Mouse (Mus musculus) ovary, postnatal 10 days (tissue): Measurements from ENCODE around the gene Igsf21.

Source experiments
- DNase-seq: peaks from one replicate; pipeline ENCODE4 v3.0.0; 2022; ENCODE audit warnings: low spot score

Gene Igsf21

DNA sequence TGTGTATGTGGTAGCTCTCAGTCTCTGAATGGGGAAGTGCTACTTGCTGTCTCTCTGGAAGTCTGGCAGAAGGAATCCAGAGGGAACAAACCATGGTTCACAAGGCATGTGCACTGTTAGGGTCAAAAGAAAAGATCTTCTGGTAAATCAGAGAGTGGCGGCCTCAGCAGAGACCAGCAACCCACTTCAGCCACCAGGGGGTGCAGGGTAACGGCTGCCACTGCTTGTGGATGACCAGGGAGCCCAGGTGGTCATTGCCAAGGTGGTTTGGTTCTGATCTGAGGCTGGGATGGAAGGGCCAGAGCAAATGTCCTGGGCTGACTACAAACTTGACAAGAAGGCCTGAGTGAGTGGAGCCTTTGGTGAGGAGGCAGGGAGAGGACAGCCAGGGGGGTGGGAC is 150.3 kb downstream of the Igsf21 start:
- no peak for DNase-seq

DNA sequence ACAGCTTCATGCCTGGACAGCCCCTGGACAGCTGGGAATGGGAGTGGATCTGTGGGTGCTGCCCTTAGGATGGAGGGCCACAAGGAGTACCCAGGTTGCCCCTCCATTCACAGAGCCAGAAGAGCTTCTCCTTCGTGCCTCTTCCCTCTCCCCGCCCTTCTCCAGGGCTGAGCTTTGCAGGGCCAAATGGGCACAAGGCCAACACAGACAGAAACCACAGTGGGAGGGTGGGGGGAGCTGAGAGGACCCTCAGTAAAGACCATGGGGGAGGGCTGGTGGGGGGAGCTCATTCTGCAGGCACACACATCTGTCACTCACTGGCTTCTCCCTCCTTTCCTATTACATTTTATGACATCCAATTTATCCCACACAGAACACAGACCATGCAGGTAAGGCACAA is 151.7 kb downstream of the Igsf21 start:
- DNase-seq = no peak

- no peak for DNase-seq
These were observed 154.2 kb downstream of the Igsf21 start for GRCm38 (mm10) chr4:140092367-140092766.

- DNase-seq = no peak
These were observed 154.9 kb downstream of the Igsf21 start for GRCm38 (mm10) chr4:140091693-140092092.

DNA sequence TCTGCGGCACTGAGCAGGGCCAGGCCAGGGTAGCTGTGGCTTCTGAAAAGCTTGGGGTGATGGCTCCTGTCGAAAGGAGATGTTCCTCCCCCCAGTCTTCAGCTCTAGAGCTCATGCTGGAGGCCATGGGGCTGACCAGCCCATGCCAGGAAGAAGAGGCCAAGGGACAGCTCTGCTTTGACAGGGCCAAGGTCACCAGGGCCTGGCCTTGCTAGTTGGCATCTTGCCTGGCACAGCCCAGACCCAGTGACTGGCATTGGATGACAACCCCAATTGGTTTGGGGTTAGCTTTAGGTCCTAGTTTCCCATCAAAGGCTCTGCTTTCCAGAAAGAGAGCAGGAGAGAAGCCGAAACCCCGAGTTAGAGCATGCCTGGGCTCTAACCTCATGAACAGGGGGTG is 156.9 kb downstream of the Igsf21 start:
- no peak for DNase-seq

- DNase-seq = no peak
These were observed 157.7 kb downstream of the Igsf21 start for GRCm38 (mm10) chr4:140088711-140089440.

DNA sequence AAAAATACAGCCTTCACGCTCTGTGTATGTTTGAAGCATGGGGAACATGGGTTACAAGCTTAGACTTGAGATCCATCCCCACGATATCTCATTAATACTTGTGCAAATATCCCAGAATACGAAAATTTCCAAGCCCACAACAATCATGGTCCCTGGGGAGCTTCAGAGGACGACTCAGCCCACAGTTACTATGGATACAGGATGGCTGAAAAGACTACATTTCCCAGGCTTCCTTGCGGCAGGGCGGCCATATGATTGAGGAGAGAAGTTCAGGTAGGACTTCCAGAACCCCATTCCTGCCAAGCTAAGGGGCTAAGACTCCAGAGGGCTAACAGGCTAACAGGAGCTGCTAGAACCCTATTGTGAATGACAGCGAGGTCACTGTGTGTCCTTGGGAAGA is 160.4 kb downstream of the Igsf21 start:
- DNase-seq = no peak

DNA sequence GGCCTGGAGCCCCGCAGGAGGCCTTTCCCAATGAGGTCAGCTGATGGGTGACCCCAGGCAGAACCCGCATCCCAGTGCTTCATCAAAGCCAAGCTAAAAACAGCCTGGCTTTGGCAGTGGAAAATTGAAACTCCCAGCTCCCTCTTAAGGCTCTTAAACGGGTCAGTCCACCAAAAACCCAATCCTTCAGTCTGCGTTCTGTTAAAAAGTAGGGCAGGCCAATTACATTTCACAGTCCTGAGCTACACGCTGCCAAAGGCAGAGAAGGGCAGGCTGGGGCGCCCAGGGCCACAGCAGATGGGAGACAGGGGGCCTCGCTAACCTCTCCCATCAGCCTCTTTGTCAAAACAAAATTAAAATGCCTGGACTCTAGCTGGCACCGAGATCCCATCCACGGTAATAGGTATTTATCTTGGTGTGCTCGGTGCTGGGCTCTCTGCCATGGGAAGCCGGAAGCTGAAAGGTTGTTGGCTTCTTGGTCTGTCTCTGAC is 162.0 kb downstream of the Igsf21 start:
- DNase-seq = peak; percentile 10

GRCm38 (mm10) chr4:140084064-140084463 is 162.5 kb downstream of the Igsf21 start:
- DNase-seq = no peak

DNA sequence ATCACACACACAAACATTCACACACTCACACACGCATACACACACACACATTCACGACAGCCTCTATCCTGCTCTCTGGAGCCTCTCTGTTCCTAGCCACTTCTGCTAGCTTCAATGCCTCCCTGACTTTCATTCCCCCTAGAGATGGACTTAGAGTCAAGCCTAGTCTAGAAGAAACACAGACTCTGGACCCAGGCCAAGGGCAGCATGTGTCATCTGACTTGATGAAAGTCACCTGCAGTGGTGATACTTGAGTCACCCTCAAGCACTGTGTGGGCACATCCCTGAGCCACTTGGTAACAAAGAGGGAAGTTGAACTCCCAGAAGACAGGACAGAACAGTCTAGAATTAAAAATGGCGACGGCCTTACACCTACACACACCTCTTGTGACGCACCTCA is 168.2 kb downstream of the Igsf21 start:
- no peak for DNase-seq

DNA sequence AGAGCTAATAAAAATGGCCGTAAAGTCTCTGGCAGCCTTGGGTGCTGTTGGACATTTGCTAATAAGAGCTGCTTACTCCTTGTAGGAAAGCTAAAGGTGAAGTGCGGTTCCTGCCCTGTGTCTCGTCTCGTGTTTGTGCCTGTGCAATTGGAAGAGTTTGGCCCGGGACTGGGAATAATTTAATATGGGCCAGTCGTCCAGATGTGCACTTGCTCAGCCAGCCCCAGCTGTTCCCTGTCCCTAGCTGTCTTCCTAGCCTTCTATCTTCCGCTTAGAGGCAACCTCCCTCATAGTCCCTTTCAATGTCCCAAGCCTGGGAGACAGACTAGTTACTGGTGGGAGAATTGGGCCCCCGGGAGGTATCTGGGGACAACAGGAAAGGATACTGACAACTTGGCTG is 169.0 kb downstream of the Igsf21 start:
- no peak for DNase-seq

- DNase-seq = no peak
These were observed 169.6 kb downstream of the Igsf21 start for GRCm38 (mm10) chr4:140076852-140077563.

- no peak for DNase-seq
These were observed 170.2 kb downstream of the Igsf21 start for GRCm38 (mm10) chr4:140076428-140076827.

- no peak for DNase-seq
These were observed 175.5 kb downstream of the Igsf21 start for GRCm38 (mm10) chr4:140071047-140071446.

DNA sequence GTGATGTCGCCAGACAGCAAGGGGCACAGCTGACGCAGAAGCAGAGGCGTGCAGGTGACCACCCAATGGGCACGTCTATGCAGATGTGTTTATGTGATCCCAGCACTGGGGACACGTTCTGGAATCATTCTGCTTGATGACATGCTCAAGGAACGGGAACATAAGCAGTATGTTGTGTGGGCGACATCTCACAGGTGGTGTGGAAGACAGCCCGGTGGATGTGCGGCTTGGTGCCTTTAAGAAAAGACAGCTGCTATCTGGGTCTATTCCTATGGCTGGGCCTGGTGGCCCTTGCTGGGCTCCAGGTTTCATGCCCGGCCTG is 176.3 kb downstream of the Igsf21 start:
- no peak for DNase-seq

GRCm38 (mm10) chr4:140069563-140070330 is 176.8 kb downstream of the Igsf21 start:
- no peak for DNase-seq

- no peak for DNase-seq
These were observed 178.1 kb downstream of the Igsf21 start for GRCm38 (mm10) chr4:140068468-140068867.

DNA sequence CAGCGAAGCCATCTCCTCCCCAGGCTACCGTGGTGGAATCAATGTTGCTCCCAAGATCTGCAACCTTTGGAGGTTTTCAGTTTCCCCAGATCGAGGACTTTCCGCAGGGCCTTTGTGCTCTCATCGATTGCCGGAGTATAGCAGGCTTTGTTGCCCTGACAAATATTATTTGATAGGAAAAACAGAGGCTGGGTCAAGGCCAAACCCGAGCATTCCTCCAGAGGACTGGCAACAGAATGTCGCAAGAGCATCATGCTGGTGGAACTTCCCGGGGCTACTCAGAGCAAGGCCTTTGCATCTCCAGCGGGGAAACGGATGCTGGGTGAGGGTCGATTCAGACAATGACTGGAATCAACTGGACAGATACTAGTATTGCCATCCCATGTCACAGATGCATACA is 180.6 kb downstream of the Igsf21 start:
- no peak for DNase-seq

DNA sequence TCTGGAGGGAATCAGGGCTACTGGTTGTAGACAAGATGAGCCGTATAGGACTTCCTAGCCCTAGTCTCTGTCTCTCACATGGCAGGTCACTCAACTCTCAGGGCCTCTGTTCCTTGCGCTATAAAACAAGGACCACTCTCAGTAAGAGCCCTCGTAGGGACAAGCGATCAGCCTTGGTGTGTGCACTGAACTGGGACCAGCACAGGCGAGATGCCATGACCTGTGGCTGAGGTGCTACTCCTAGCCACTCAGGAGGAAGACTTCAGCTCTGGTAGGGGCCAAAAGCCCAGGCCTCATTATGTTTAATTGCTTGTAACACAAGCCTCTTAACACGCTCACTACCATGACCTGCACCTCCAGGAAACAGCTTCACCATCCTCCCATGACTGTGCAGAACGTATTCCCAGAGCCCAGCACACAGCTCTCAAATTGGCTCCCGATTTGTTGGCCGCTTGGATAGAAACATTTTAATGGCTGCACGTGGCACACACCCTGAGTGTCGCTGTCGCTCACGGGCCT is 183.4 kb downstream of the Igsf21 start:
- no peak for DNase-seq

- DNase-seq = no peak
These were observed 186.3 kb downstream of the Igsf21 start for GRCm38 (mm10) chr4:140060251-140060650.

GRCm38 (mm10) chr4:140053042-140053441 is 193.5 kb downstream of the Igsf21 start:
- no peak for DNase-seq

- DNase-seq = no peak
These were observed 194.0 kb downstream of the Igsf21 start for GRCm38 (mm10) chr4:140052575-140052974.
